Mouse (Mus musculus) liver (tissue): ENCODE measurements around the gene Dct.

ENCODE experiments used
- DNase-seq: peaks from one replicate; pipeline ENCODE4 v3.0.0-alpha.2; 2020; ENCODE audit warnings: mixed read lengths

The Dct gene

DNA sequence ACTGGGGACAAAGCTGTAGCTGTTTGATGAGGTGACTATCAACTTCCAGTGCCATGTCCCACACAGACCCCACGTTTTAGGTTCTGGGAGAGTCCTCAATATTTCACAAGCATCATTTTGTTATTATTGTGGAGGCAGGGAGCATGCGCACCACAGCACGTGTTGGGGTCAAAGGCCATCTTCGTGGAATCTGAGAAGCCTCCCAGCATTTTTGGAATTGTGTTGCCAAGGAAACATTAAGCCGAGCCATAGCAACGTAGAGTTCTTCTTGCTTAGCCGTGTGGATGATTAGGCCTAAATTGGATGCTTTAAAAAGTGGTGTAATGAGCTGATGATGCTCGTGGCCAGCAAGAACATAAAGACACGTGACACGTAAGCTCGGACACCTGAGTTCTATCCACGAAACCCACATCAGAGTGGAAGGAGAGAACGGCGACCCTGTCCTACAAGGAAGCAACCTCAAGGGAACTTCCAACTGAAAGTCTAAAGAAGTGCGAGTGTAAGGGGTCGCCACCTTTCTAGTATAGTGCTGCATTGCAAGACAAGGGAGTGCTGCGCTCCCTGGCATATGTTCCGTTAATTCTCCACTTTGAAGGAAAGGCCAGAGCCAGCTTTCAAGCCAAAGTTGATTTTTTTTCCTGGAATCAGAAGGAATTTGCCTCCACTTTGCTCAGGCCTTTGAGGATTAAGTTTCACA lies 9.8 kb downstream of the Dct start:
- no peak for DNase-seq

DNA sequence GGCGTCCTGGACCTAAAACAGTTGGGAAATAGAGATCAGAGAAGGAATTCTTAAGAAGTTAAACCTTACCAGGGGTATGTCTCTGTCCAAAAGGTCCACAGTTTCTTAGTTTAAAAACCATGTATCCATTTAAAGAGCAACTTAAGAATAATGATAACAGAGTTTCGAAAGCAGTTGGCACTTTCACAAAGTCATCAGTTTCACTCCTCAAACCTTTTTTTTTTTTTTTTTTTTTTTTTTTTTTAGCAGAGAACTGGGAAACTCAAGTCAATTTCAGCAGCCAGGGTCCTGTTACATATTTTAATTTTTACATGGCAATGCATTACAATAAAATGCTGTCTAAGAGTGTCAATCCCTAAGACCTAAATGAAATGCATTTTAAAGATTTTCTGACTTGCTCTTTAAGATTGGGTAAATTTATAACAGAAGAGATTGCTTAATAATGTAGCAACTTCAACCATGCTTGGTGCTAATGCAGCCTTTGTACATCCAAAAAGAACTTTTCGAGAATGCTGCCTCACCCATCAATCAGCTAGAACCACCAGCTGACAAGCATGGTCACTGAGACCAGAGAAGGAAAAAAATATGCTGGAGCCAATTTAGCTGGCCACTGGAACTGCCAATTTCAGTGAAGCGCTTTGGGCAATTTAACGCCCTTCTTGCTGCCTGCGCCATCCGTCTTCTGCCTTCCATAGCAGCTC lies 11.3 kb downstream of the Dct start:
- DNase-seq: no peak

DNA sequence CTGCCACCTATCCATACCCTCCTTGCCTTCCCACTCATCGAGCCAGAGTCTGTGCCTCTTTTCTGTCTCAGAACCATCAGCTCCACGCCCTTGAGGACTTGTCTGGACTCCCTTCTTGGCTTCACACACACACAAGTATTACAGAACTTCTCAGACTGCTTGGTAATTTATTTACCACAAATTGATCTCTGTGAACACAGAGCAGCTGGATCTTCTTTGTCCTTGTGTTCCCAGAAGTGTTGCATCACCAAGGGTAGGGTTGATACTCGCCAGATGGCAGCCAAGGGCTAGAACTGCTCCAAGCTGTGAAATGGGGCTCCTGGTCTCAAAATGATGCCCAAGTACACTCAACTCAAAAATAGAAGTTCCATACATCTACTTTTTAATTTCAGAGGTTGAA lies 13.0 kb downstream of the Dct start:
- no peak for DNase-seq

DNA sequence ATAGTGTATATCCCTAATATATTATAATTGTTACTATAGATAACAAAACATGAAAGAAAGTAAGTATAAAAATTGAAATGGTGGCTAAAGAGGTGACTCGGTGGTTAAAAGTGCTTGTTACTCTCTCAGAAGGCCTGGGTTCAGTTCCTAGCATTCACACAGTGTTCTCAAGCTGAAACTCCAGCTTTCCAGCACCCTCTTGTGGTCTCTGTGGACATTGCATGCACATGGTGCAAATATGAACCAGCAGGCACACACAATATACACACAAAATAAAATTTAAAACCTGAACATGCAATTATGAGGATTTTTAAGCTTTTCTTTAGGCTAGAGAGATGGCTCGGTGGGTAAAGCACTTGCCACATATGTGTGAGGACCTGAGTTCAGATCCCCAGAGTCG lies 24.5 kb downstream of the Dct start:
- no peak for DNase-seq

DNA sequence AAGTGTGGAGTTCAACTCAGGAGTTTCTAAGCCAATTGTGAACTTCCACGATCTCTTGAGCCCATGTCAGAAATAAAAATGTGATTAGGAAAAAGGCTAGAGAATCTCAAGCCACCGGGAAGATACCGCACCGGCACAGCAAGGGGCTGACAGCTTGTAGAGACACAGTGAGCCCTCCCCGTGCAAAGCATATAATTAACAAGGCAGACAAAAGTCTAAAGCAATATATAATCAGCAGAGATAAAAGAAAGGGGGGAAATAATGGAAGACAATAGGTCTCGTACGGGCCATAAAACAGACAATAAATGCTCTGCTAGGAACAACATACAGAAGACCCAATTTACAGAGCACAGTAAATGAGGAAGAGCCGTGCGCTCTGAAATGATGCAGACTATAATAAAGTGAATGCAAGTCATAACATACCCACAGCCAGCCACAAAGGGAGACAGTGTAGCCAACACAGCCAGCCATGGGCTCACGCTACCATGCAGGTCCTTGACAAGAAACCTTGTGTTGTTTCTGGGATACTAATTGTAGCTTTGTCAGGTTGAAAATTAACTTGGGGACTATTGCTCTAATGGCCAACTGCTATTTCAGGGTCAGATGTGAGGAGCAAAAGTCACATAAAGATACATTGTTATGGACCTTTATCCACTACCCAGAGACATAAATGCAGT lies 30.0 kb downstream of the Dct start:
- no peak for DNase-seq

DNA sequence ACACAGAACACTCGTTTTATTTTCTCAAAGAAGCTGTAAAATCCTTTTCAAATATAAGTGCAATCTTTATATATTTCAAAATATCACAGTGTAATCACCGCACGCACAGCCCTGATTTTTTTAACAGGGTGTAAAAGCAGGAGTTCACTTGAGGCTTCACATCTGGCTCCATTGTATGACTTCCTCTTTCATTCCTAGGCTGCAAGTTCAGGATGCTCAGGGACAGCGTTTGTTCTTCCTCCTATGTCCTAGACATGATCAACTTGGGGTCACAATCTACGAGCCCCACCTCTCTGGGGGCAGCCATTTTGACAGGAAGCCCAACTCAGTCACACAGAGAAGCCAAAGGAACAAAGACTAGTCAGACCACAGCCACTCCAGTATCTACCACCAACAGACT lies 32.7 kb downstream of the Dct start:
- no peak for DNase-seq

DNA sequence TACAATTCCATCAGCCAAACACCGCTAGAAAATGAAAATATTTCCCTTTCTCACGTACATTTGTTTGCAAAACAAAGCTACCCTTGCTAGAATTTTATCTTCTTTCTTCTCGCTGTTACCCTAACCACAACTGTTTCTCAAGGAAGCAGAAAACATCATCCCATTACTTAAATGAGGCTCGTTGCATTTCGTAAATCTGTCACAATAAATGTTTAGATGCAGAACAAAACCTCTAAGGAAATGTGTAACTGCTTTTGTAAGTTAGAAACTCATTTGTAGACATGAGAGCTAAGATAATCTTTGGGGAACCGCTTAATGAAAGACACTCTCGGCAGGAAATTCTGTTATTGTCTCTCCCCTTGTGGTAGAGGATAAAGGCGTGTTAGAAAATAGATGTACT lies 38.8 kb downstream of the Dct start:
- DNase-seq: no peak

DNA sequence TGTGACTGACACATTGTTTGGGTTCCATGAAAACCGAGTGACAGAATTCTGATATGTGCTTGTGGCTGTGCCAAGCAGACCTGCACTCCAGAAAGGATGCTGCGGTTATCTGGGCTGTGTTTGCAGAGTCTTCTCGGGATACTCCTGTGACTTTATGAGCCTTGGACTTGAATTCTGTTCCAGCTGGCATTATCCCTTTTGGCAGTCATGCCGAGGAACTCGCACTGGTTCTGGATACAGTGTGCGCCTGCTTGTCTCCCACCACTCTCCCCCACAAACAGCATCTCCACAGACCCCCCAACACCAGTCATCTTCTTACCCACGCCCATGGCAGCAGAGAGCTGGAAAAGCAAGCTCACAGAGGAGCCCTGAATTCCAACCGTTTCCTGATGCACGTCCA lies 42.5 kb downstream of the Dct start:
- DNase-seq: no peak

DNA sequence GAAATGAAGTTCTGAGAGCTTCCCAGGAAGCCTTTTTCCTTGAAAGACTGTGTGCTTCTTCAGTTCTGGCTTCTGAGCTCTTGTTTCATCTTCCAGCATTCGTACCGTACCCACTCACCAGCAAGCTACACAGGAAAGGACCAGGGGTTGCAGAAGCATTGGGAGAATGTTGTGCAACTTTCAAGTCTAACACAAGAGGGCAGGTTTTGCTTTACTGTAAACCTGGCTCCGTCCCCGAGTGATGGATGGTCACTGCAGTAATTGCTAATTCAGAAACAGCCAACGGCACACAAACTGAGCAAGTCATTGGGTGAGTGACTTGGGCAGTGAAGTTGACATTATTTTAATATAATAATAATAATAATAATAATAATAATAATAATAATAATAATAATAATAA lies 46.3 kb downstream of the Dct start:
- DNase-seq: no peak

DNA sequence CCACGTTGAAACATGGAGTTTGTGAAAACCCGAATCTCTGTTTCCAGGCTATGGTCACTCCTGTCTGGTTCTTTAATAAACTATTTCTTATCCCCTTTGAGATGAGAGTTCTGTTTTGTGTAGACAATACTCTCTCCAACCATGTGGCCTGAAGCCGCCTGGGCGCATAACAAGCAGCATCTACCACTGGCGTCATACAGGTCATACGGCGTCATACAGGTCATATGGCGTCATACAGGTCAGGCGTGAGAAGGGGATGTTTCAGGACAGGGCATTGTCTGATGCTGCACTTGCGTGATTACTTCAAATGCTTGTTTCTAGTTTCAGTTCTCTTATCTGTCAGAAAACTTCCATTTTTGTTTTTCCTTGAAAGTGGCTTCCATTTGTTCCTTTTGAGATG lies 47.6 kb downstream of the Dct start:
- DNase-seq: no peak

DNA sequence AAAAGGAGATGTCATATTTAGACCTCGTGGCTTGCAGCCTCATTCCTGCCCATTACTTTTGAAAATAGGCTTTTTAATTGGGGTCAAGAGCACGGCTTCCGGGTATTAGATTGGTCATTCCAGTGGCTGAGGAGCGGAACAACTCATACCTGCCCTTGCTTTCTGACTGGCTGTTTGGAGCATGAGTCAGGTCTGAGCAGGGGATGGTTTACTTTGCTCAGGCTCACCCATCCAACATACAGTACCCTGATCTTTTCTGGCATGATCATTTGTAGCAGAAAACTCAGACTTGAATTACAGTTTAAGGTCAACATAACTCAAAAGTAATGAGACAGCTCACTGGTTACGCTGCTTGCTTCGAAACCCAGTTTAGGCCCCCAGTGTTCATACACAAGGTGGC lies 58.2 kb downstream of the Dct start:
- no peak for DNase-seq

DNA sequence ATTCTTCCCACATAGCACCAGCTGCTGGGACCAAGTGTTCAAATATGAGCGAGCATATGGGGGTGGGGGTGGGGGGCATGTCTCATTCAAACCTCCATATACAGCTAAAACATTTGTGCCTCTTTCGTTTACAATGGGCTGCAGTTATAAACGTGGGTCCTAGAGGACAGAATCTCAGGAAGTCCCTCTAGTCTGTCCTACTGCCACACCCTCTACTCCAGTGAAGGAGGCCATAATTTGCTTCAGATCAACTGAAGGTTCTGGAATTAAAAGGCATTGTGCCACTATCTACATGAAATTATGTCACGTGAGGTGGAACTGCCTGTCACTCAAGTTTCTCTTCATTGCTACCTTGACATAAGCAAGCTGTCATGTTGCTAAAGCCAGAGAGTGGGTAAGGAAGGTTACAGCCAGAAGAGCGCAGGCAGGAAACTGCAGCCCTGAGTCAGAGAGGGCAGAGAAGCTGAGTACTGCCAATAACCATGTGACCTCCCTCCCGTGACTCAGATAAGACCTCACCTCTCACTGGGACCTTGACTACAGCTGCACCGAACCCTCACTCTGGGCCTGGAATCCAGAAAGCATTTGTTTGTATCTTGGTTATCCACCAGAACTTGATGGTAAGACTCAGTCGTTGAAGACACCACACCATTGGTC lies 59.3 kb downstream of the Dct start:
- DNase-seq: no peak

DNA sequence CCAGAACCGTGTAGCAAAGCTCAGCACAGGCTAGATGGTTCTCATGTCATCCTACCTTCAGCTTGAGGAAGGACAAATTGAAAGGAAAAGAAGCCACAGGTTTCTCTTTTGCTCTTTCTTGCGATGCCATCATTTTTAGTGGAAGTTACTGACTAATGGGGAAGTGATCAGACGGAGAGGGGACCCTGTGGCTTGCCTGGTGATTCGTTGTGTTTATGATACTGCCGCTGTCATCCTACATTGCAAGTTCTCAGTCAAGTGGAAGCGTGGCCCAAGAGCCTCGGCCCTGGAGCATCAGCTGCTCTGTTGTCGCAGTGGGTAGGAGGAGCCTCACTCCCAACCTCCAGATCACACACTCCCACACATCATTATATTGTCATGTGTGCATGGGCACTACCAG lies 61.8 kb downstream of the Dct start:
- no peak for DNase-seq

DNA sequence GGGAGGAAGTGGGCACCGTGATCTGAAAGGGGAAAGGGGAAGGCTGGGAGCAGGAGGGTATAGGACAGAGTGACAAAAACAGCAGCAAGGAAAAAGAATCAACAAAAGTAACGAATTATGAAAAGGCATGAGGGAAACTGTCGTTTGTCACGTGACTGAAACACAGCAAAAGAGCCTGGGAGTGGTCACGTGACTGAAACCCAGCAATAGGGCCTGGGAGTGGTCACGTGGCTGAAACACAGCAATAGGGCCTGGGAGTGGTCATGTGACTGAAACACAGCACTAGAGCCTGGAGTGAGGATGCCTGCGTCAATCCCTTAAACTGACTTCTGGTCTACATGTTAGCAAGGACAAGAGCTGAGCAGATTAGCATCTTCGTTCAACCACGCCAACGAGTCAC lies 63.6 kb downstream of the Dct start:
- DNase-seq: no peak

DNA sequence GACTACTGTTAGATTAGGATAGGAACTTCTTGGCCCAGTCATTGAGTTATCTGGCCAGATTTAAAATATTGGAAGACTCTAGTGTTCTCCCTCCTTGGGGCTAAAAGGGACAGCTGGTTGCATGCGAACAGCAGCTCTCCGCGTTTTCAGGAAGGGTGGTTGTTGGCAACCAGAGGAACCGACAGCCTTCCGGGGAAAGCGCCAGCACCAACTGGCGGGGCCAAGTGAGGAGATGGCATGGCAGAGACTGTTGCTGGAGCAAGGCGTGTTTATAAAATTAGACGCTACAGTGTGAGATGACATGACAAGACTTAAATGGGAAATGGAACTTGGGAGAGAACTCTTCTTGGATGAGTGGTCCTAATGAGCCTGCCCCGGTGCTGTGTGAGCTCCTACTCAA lies 70.5 kb downstream of the Dct start:
- no peak for DNase-seq

DNA sequence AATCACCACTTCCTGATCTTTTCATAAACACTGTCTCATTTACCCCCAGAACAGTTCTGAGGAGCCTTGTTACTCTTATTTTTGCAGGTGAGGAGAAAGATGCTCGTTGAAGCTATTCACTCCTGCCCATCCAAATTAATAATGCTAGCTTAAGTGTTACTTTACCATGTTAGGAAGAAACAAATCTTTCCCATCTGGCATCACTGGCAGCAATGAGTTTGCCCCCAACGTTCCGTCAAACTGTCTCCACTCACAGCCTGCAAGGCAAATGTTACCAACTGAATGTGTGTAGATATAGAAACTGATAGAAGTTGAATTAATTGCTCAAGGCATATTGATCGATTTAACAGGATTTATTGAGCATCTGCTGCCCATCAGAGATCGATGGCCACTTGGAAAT lies 79.5 kb downstream of the Dct start:
- DNase-seq: no peak
